Mouse (Mus musculus): Measurements from ENCODE around the gene Fam160a1. TPM values are rescaled to one million over a fixed set of nuclear protein-coding genes. Genes with fewer than 3 reads are reported as not detected.

The Fam160a1 gene
- polyA plus RNA-seq, 1 experiment from 2014 or later = 0.64 TPM

- H3K36me3 ChIP-seq = peaks cover 7% of the 10 kb centered on the region
- H3K4me3 ChIP-seq = no peak overlapping the region
- no peak for DNase-seq (ENCODE audit: low spot score)
- H3K27ac ChIP-seq = no peak overlapping the region
- WGBS = 92% methylated on average over 7 of the region's 7 CpGs
- H3K27me3 ChIP-seq (ENCODE audit: insufficient read depth, poor library complexity, severe bottlenecking) = no peaks in the 10 kb centered on the region
- H3K4me1 ChIP-seq (replicated peaks) = peaks cover 4% of the 10 kb centered on the region
- no peaks in the 10 kb centered on the region for H3K9me3 ChIP-seq
Observed at GRCm38 (mm10) chr3:85659681-85660080, 157.4 kb downstream of the Fam160a1 start.

DNA sequence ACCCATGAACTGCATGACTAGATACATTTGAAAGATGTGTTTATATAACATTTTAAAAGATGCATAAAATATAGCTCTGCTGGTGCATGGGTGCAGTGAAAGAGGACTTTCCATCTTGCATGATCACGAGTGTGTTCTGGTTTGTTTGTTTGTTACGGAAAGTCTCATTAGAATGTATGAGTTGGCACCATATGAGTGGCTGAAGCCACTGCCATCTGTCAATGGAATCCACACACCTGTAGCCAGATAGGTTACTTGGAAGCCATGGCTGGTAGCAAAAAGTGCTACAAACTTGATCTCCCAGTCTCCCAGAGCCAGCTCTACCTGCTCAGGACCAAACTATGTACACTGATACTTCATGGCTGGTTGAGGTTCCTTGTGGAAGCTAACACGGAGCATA is 161.6 kb downstream of the Fam160a1 start:
- H3K27me3 ChIP-seq (ENCODE audit: insufficient read depth, poor library complexity, severe bottlenecking) = no peaks in the 10 kb centered on the region
- no peaks in the 10 kb centered on the region for H3K4me1 ChIP-seq (replicated peaks)
- WGBS = 95% methylated on average over 3 of the region's 3 CpGs
- H3K27ac ChIP-seq = no peak overlapping the region
- H3K9me3 ChIP-seq = no peaks in the 10 kb centered on the region
- no peak overlapping the region for H3K4me3 ChIP-seq
- H3K36me3 ChIP-seq = peaks cover 13% of the 10 kb centered on the region
- no peak for DNase-seq (ENCODE audit: low spot score)

GRCm38 (mm10) chr3:85652727-85653665 is 164.1 kb downstream of the Fam160a1 start:
- H3K27ac ChIP-seq = no peak overlapping the region
- no peak for DNase-seq (ENCODE audit: low spot score)
- H3K27me3 ChIP-seq (ENCODE audit: insufficient read depth, poor library complexity, severe bottlenecking) = no peaks in the 10 kb centered on the region
- WGBS = 81% methylated on average over 4 of the region's 4 CpGs
- H3K9me3 ChIP-seq = no peaks in the 10 kb centered on the region
- no peaks in the 10 kb centered on the region for H3K4me1 ChIP-seq (replicated peaks)
- no peak overlapping the region for H3K4me3 ChIP-seq
- H3K36me3 ChIP-seq = peaks cover 17% of the 10 kb centered on the region

- H3K4me3 ChIP-seq = no peak overlapping the region
- no peaks in the 10 kb centered on the region for H3K27me3 ChIP-seq (ENCODE audit: insufficient read depth, poor library complexity, severe bottlenecking)
- 87% methylated on average over 4 of the region's 4 CpGs for WGBS
- no peak overlapping the region for H3K27ac ChIP-seq
- peaks cover 18% of the 10 kb centered on the region for H3K36me3 ChIP-seq
- H3K4me1 ChIP-seq (replicated peaks) = no peaks in the 10 kb centered on the region
- H3K9me3 ChIP-seq = no peaks in the 10 kb centered on the region
- DNase-seq (ENCODE audit: low spot score) = no peak
Observed at GRCm38 (mm10) chr3:85649176-85649575, 167.9 kb downstream of the Fam160a1 start.

- Histone ChIP-seq H3K36me3 (peaks cover 14% of the 10 kb centered on the region), H3K9me3 (no peaks in the 10 kb centered on the region), H3K4me3 (no peak overlapping the region), H3K27ac (no peak overlapping the region), H3K4me1 (replicated peaks) (no peaks in the 10 kb centered on the region), H3K27me3 (ENCODE audit: insufficient read depth, poor library complexity, severe bottlenecking) (no peaks in the 10 kb centered on the region)
- no peak for DNase-seq (ENCODE audit: low spot score)
- WGBS = 90% methylated on average over 7 of the region's 7 CpGs
Observed at GRCm38 (mm10) chr3:85645517-85646004, 171.5 kb downstream of the Fam160a1 start.

DNA sequence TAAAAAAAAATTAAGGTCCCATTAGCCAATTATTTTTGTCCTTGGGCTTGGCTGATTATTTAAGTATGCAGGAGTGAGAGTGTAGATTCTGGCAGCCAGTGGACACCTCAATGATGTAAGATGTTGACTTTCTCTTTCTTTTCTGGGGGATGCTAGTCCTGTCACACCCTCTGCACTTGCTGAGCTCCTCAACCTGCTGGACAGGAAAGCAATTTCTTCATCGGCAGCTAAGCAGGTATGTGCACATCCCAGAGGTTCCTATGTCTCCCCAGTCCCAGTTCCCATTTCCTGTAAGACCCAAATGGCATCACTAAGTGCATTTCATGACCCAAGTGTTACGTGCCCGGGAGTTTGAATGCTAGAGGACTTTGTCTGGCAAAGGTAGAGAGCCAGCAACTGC is 172.3 kb downstream of the Fam160a1 start:
- no peaks in the 10 kb centered on the region for H3K4me1 ChIP-seq (replicated peaks)
- no peak overlapping the region for H3K4me3 ChIP-seq
- no peaks in the 10 kb centered on the region for H3K9me3 ChIP-seq
- no peak overlapping the region for H3K27ac ChIP-seq
- DNase-seq (ENCODE audit: low spot score) = no peak
- peaks cover 14% of the 10 kb centered on the region for H3K36me3 ChIP-seq
- WGBS = 93% methylated on average over 3 of the region's 3 CpGs
- H3K27me3 ChIP-seq (ENCODE audit: insufficient read depth, poor library complexity, severe bottlenecking) = no peaks in the 10 kb centered on the region

DNA sequence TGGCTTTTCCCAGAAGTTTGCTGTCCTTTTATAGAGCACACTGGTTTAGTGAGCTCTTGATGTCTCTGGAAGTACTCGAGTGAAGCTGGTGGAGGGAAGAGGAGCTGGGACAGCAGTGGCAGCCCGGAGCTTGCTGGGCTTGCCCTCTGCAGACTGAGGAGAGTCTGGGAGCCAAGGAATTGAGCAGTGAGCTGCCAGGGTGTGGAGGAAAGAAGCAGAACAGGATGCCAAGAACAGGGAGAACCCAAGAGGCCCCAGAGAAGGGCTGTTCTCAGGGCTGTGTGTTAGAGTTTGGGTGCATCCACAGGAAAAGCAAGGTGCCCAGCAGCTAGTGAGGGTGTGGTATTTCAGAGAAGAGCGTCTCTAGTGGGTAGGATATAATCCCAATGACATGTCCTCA is 175.3 kb downstream of the Fam160a1 start:
- no peak for DNase-seq (ENCODE audit: low spot score)
- Histone ChIP-seq H3K4me1 (replicated peaks) (no peaks in the 10 kb centered on the region), H3K36me3 (peaks cover 3% of the 10 kb centered on the region; the same call in 1 of the 2 replicates), H3K9me3 (no peaks in the 10 kb centered on the region), H3K4me3 (no peak overlapping the region), H3K27ac (no peak overlapping the region), H3K27me3 (ENCODE audit: insufficient read depth, poor library complexity, severe bottlenecking) (no peaks in the 10 kb centered on the region)
- 91% methylated on average over 3 of the region's 3 CpGs for WGBS

GRCm38 (mm10) chr3:85636716-85637447 is 180.2 kb downstream of the Fam160a1 start:
- H3K27ac ChIP-seq = no peak overlapping the region
- H3K9me3 ChIP-seq = no peaks in the 10 kb centered on the region
- no peak for DNase-seq (ENCODE audit: low spot score)
- no peak overlapping the region for H3K4me3 ChIP-seq
- 92% methylated on average over 5 of the region's 5 CpGs for WGBS
- 0 out of 2 replicates have a peak, but pooled peaks cover 8% of the 10 kb centered on the region for H3K4me1 ChIP-seq (replicated peaks)
- no peaks in the 10 kb centered on the region for H3K27me3 ChIP-seq (ENCODE audit: insufficient read depth, poor library complexity, severe bottlenecking)
- peaks cover 3% of the 10 kb centered on the region; the same call in 1 of the 2 replicates for H3K36me3 ChIP-seq

DNA sequence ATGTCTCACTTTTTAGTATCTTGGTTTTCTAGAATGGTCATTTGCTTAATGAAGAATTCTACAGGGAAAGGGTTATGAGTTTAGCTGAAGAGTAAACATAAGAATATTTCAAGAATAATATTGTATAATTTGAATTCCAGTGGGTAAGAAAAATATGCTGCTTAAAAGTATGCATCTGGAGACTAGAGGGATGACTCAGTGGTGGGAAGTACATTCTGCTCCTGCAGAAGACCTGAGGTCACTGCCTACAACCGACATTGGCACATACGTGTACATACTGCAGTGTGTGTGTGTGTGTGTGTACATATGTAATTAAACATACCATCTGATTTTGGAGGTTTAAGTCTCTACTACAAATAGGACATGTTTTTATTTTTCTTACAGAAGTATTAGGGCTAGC is 181.5 kb downstream of the Fam160a1 start:
- Histone ChIP-seq H3K27me3 (ENCODE audit: insufficient read depth, poor library complexity, severe bottlenecking) (no peaks in the 10 kb centered on the region), H3K4me1 (replicated peaks) (0 out of 2 replicates have a peak, but pooled peaks cover 8% of the 10 kb centered on the region), H3K9me3 (no peaks in the 10 kb centered on the region), H3K4me3 (no peak overlapping the region), H3K36me3 (peaks cover 3% of the 10 kb centered on the region; the same call in 1 of the 2 replicates), H3K27ac (no peak overlapping the region)
- no peak for DNase-seq (ENCODE audit: low spot score)
- WGBS = 97% methylated on average over 2 of the region's 2 CpGs

DNA sequence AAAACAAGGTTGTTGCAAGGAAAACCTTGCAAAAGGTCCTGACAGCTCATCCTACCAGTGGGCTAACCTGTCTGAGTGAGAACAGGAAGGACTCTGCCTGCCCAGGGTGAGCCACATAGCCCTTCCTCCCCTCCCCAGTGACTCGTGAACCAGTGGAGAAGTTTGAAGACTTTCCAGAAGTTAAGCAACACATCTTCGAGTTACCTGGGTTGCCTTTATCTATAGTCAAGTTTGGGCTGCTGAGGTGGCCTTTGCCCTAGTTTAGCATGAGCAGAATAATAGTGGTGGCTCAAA is 182.0 kb downstream of the Fam160a1 start:
- no peak overlapping the region for H3K27ac ChIP-seq
- peaks cover 3% of the 10 kb centered on the region; the same call in 1 of the 2 replicates for H3K36me3 ChIP-seq
- 79% methylated on average over 2 of the region's 2 CpGs for WGBS
- no peaks in the 10 kb centered on the region for H3K9me3 ChIP-seq
- H3K4me3 ChIP-seq = no peak overlapping the region
- no peak for DNase-seq (ENCODE audit: low spot score)
- no peaks in the 10 kb centered on the region for H3K27me3 ChIP-seq (ENCODE audit: insufficient read depth, poor library complexity, severe bottlenecking)
- 0 out of 2 replicates have a peak, but pooled peaks cover 8% of the 10 kb centered on the region for H3K4me1 ChIP-seq (replicated peaks)

- WGBS = 89% methylated on average over 8 of the region's 8 CpGs
- no peak for DNase-seq (ENCODE audit: low spot score)
- Histone ChIP-seq H3K4me3 (no peak overlapping the region), H3K4me1 (replicated peaks) (0 out of 2 replicates have a peak, but pooled peaks cover 8% of the 10 kb centered on the region), H3K27ac (no peak overlapping the region), H3K36me3 (peaks cover 5% of the 10 kb centered on the region; the same call in 1 of the 2 replicates), H3K9me3 (no peaks in the 10 kb centered on the region), H3K27me3 (ENCODE audit: insufficient read depth, poor library complexity, severe bottlenecking) (no peaks in the 10 kb centered on the region)
Observed at GRCm38 (mm10) chr3:85634389-85635125, 182.5 kb downstream of the Fam160a1 start.

DNA sequence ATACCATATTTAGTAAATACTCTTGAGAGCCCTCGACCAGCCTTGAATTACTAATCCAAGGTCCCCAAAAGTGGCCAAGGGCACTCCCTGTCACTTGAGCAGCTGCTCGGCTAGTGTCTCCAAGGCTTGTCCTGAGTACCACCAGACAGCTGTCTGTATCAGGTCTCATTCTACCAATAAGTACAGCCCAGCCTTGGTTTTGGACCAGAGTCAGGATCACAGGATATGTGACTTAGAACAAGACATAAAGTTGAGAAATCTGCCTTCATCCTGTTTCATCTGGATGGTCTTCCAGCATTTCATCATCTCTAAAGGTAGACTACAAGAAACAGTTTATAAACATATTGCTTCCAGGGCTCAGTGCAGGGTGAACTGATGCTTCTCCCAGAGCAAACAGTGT is 183.4 kb downstream of the Fam160a1 start:
- Histone ChIP-seq H3K27ac (no peak overlapping the region), H3K36me3 (peaks cover 5% of the 10 kb centered on the region; the same call in 1 of the 2 replicates), H3K4me1 (replicated peaks) (0 out of 2 replicates have a peak, but pooled peaks cover 8% of the 10 kb centered on the region), H3K4me3 (no peak overlapping the region), H3K27me3 (ENCODE audit: insufficient read depth, poor library complexity, severe bottlenecking) (no peaks in the 10 kb centered on the region), H3K9me3 (no peaks in the 10 kb centered on the region)
- DNase-seq (ENCODE audit: low spot score) = no peak
- WGBS = 86% methylated on average over 2 of the region's 2 CpGs

Data from hindbrain, embryonic 10.5 days (tissue).